Mouse (Mus musculus): ENCODE results near the gene Prr27. TPM values are rescaled to one million over a fixed set of nuclear protein-coding genes. Genes with fewer than 3 reads are reported as not detected.

Prr27 gene
- total RNA-seq (2023), result not detected

GRCm38 (mm10) chr5:87825386-87825785 is at the start of gene Prr27:
Gene Prr27 (plus strand): TSS chr5:87825686.

GRCm38 (mm10) chr5:87807782-87808181 is 17.7 kb upstream of the Prr27 start, which contains the start of gene Csn1s2b:
Gene Csn1s2b (plus strand): TSS chr5:87808082.

GRCm38 (mm10) chr5:87884729-87885128 is 59.2 kb downstream of the Prr27 start, which contains the start of gene Odam:
Gene Odam (plus strand): TSS chr5:87885029.

Other genes with a start within 250 kb of the Prr27 start
- not detected for gene Sult1e1, start 234.1 kb upstream of the Prr27 start, total RNA-seq (2023)
- not detected for gene Csn1s1, start 159.5 kb upstream of the Prr27 start, total RNA-seq (2023)
- not detected for gene Csn2, start 126.1 kb upstream of the Prr27 start, total RNA-seq (2023)
- gene Csn1s2a, start 51.1 kb upstream of the Prr27 start, total RNA-seq (2023), result not detected
- not detected for gene Csn1s2b, start 17.6 kb upstream of the Prr27 start, total RNA-seq (2023)
- gene Odam, start 59.3 kb downstream of the Prr27 start, total RNA-seq (2023), result not detected
- not detected for gene Csn3, start 99.9 kb downstream of the Prr27 start, total RNA-seq (2023)
- gene 2310003L06Rik, start 143.8 kb downstream of the Prr27 start, total RNA-seq (2023), result not detected
- not detected for gene Gm28434, start 143.8 kb downstream of the Prr27 start, total RNA-seq (2023)
- gene Cabs1, start 153.8 kb downstream of the Prr27 start, total RNA-seq (2023), result not detected
- not detected for gene Smr3a, start 176.9 kb downstream of the Prr27 start, total RNA-seq (2023)

All from CD4-positive naive resting alpha-beta T cell, adult 76 days (primary cell).